Mouse (Mus musculus): Measurements from ENCODE around the gene Prelp.

The Prelp gene

GRCm38 (mm10) chr1:133933301-133934195 is 12.3 kb upstream of the Prelp start:
- DNase-seq: no peak

DNA sequence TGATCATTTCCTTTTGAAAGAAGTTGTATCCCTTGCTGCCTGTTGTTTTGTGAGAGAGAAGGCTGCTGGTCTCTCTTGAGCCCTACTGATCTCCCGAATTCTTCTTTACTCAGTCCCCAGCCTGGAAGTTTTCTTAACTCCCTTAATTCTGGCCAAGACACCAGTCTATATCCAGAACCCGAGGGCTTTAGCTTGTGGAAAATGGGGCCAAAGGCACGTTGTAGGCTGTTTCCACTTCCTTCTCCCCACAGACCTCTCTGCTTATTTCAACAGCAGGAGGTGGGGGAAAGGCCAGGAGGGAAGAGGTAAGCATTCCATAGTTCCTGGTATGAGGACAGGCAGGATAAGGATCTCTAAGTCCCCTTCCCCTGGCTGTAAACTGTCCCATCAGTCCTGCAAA is 8.8 kb upstream of the Prelp start:
- DNase-seq: no peak

DNA sequence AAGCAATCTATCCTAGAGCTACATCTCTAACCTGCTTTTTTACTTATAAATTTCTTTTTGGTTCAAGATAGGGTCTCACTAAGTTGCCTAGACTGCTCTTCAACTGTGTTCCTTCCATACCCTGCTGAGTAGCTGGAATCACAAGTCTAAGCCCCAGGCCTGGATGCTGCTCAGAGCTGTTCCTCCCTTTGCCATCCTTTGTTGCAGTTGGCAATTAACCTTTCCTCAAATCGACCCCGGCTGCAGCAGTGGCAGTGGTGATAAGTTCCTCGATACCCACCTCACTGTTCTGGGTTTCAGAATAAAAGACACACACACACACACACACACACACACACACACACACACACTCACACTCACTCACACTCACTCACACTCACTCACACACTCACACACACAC is 4.0 kb upstream of the Prelp start:
- no peak for DNase-seq

DNA sequence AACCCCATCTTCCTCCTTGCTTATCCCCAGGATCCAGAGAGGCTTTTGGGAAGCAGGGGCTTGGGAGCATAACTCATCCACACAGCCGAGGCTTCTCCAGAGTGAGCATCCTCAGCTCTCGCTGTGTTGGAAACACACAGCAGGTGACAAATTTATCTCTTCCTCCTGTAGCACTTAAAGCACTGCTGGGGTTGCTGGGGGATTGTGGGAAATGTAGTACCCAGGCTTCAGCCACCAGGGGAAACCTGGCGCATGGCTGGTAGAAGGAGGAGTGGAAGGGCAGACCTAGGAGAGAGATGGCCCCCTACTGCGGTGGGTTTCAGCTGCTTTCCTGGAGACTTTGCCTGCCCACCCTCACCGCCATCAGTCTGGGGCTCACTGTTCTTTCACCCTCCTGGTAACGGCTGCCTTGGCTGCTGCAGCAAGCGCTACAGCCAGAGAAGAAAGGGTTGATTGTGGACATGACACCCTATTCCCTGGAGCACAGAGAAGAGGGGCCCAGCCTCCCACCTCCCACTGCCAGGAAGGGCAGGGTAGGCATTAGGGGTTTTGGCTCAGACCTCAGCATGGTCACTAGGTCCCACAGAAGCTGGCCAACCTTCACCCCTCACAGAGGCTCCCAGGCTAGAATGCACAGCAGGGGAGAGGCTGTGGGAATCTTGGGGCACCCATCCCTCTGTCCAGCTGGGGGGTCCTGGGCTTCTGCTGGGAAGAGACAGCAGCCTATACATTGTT is 3.1 kb upstream of the Prelp start:
- DNase-seq: no peak

DNA sequence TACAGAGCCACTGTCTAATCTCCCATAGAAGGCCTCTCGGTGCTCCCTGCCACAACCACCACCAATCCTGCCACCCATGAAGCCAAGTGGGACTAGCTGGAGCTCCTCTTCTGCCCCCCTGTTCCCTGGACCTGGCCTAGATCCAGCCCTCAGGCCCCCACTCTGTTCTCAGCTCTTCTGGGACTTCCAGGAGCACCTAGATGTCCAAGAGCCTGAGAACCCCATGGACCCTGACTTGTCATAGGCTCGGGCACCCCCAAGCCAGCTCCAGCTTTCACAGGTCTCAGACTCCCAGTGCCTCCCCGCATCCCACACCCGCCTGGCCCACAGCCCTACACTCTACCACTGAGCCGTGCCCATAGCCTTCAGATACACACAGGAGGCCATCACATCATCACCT is 1.9 kb upstream of the Prelp start:
- DNase-seq: no peak

- DNase-seq: no peak
Measured at GRCm38 (mm10) chr1:133920876-133921275, 338 bp downstream of the Prelp start.

DNA sequence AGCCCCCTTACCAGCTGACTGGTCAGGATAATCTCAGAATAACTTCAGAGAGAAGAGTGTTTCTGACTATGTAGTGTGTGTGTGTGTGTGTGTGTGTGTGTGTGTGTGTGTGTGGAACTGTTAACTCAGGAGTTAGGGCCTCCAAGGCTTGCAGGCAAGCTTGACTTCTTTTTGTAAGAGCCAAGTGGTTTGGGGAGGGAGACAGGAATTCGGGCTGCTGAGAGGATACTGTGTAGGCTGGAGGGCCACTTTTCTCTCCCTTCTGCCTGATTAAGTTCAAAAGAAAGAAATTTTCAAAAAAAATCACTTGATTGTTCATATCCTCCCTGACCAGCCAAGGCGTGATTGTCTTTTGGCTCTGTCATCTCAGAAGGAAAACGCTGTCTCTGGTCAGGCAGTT is 813 bp downstream of the Prelp start:
- no peak for DNase-seq

DNA sequence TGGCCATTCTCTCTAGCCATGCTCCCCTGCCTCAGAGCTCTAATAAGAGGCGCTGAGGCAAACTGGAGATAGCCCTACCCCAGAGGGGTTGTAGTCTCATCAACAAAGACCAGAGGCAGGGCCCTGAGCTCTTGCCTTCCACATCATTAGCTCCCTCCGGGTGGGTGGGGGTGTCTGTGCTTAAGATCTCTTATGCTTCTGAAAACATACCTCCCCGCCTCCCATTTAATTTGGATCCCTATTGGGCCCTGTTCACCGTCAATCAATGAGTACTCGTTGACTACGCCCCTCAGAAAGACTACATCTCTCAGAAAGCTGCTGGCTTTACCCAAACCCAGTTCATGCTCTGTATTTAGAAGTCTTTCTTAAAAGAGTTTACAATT is 3.1 kb downstream of the Prelp start:
- DNase-seq: peak; percentile 67

DNA sequence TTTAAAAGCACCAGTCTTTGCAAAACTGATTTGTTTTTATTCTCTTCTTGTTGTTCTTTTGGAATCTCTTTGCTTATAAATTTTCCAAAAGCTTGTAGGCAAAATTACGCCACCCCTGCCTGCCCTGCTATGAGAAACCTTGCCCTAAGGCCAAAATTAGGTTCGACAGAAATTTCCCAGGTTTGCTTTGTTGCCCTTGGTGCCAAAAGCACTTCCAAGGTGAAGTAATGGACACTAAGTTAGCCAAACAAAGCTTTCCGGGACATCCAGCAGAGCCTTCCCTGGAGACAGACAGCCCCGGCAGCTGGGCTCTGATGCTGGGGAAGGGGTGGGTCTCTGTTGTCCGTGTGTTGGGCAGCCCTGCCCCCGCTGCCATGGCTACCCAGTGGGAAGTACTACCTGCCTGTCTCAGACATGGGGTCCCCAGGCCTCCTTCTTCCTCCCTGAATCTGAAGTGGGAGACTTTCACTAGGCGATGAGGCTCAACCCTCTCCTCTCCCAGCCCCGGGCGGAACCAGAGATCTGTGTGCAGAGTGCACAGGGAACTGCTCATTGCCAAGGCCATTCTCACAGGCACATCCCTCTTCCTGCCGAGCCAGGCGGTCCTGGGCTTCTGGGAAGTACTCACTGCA is 3.6 kb downstream of the Prelp start:
- DNase-seq: peak; percentile 69

GRCm38 (mm10) chr1:133915723-133916355 is 5.4 kb downstream of the Prelp start:
- DNase-seq: peak; percentile 96

DNA sequence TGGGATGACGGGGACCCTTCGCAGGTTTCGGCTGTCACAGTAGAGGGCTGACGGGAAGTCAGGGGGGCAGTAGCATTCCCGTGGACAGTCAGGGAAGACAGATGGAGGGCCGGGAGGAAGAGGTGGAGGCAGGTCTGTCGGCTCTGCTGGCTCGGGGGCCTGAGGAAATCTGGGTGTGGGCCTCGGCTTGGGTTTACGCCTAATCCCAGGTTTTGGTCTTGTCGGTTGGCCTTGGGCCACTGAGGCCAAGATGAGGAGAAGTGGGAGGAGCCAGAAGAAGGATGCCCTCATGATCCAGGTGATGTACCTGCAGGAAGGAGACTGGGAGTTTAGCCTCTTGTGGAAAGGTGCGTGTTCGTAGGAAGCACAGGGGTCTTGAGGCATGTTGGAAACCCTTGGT is 6.1 kb downstream of the Prelp start:
- DNase-seq: no peak

DNA sequence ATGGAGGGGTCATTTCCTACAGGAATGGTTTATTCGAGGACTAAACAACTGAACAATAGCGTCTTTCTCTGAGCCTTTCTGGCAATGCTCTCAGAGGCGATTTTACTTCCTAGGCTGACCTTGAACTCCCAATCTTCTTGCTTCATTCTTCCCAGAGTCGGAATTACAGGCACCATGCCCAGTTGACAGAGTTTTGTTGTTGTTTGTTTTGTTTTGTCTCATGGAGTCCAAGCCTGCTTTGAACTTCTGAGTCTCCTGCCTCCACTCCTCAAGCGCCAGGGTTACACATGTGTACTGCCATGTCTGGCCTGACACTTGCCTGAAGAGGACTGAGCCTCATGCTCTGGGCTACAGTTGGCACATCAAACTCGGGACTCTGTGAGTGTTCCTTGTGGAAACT is 8.2 kb downstream of the Prelp start:
- DNase-seq: no peak

DNA sequence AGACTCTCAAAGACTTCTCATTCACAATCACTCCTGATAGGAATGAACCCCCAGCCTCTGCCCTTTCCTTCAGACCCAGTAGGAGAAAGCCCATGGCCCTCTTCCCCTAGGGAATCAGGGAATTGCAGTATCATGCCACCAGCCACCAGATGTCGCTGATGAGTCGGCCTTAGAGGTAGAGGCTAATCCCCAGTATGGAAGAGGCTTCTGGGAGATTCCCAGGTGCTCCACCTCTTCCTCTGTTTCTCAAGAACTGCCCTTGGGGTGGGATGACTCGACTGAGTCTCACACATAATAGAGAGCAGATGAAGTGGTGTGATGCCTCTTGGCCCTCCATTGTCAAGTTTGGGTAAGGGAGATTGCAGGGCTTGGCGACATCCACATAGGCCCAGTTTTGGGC is 9.8 kb downstream of the Prelp start:
- DNase-seq: peak; percentile 87

DNA sequence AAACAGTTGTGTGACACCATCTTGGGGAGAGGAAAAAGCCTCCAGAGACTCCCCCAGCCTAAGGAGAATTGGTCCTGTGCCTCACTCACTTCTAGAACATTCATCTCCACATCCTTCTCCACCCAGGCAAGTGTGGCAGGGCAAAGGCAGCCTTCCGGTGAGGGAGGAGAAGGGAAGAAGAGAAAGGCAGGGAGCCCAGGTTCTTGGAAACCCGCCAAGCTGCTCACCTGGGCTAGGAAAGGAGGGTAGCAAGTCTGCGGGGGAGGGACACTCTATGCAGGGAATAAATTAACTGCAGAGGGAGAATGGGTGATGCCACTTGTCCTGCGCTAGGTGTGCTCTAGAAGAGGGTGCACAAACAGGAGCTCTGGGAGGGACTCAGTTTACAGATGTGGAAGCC is 10.2 kb downstream of the Prelp start:
- no peak for DNase-seq

DNA sequence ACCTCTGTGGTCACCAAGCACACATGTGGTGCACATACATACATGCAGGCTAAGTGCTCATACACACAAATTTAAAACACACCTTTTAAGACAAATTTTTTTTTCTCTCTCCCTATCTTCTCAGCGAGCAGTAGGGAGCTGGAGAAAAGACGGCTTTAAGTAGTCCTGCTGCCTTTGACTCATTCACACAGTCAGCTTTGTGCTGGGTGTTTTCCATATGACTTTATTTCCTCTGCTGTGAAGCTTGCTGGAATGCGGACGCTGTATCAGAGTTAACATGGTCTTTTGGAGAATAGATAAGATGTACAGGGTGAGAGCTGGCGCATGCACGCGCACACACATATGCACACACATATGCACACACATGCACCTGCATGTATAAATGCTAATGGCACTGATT is 11.1 kb downstream of the Prelp start:
- DNase-seq: no peak

DNA sequence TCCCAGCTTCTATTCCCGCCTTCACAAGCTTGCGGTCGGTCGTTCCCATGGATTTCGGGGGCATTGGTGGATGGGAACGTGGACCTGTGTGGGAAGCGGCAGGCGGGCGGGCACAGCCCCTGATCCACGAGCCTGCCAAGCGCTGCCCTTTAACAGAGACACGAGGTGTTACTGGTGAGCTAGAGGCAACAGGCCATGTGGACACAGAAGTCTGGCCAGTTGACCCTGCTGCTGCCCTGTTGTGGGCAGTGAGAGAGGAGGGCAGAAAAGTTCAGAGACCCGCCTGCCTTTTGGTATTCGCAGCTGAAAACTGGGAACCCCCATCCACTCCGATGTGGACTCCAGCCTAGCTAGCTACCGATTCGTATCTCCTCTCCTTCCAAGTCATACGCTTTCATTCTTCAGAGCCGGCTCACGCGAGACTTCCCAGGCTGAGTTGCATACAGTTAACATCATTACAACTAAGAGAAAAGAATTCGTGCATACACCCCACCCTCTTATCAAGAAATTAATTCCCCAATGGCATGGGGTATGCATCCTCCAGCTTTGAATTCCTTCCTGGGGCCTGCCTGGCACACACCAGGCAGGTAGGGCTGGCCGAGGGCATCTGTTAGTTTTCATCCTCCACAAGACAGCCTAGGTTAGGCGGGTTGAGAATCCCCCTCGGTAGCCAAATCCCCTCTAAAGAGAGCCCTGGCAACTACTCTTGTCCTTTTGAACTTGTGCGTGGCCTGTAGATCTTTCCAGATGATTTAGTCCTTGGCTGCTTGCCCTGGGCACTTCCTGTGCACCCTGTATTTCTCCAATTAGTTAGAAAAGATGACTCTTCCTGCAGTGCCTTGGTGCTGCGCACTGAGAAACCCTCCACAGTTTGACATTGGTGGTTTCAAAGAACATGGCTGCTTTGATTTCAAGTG is 12.3 kb downstream of the Prelp start:
- peak; percentile 50 for DNase-seq

GRCm38 (mm10) chr1:133907949-133908658 is 13.1 kb downstream of the Prelp start, which contains the start of gene Optc:
Optc (minus strand) TSS chr1:133907999.
- peak; percentile 61 for DNase-seq

GRCm38 (mm10) chr1:133906420-133906819 is 14.8 kb downstream of the Prelp start:
- no peak for DNase-seq

DNA sequence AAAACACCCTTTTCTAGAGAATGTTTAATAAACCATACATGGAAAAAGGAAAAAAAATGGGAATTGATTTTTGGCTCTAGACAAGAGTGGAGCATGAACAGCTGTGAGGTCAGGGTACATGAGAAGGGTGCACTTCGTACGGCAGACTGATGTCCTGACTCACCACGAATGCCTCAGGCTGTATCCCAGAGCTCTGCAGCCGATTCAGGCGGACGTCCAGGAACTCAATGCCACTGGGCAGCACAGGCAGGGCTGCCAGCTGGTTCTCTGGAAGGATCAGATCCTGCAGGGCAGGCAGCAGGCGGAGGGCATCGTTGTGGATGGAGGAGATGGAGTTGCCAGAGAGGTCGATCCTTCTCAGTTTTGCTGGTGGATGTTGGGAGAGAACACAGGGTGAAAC is 20.4 kb downstream of the Prelp start:
- DNase-seq: no peak

DNA sequence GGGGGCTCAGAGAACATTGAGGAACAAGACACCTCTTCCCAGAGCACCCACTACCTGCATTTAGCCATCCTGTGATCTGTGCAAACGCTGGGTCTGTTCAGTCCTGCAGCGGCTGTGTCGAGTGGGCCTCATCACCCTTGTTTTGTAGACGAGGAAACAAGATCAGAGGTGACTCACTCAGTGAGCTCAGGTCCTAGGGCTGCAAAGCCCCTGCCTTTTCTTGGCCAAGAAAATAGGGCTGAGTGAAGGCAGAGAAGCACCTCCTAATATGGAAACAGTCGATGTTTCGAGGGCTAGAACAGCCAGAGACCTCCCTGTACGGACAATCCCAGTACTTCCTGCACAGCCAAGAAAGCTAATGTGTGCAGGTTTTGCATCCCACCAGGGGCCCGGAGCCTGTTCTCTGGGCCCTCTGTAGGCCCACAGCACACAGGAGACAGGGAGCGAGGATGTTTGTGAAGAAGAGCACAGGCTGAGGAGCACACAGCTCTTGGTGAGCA is 22.1 kb downstream of the Prelp start:
- no peak for DNase-seq

- no peak for DNase-seq
Measured at GRCm38 (mm10) chr1:133897293-133897692, 23.9 kb downstream of the Prelp start.
